Mouse (Mus musculus): Measurements from ENCODE around the gene Sec24b. TPM values are rescaled to one million over a fixed set of nuclear protein-coding genes. Genes with fewer than 3 reads are reported as not detected.

The Sec24b gene
- polyA plus RNA-seq, 1 experiment from 2014 or later, result 36.3 TPM

GRCm38 (mm10) chr3:130000926-130001325 lies 60.4 kb downstream of the Sec24b start:
- H3K9ac ChIP-seq (replicated peaks; ENCODE audit: low read length), result no peak overlapping the region
- peaks cover 85% of the 10 kb centered on the region for H3K36me3 ChIP-seq (ENCODE audit: control insufficient read depth, insufficient read depth, low read length)

GRCm38 (mm10) chr3:129998526-129998925 lies 62.8 kb downstream of the Sec24b start:
- no peak for ATAC-seq (ENCODE audit: low FRiP score, low TSS enrichment)

More at GRCm38 (mm10) chr3:130000926-130001325, 60.4 kb downstream of the Sec24b start:
- Histone ChIP-seq H3K4me1 (ENCODE audit: control insufficient read depth, insufficient read depth, low read length) (no peaks in the 10 kb centered on the region), H3K9me3 (ENCODE audit: control insufficient read depth, low read length) (no peaks in the 10 kb centered on the region), H3K4me2 (ENCODE audit: low read length) (no peak overlapping the region), H3K27me3 (ENCODE audit: control insufficient read depth, insufficient read depth, low read length) (no peaks in the 10 kb centered on the region), H3K27ac (replicated peaks; ENCODE audit: low read depth, low read length) (no peak overlapping the region), H3K4me3 (replicated peaks; ENCODE audit: low read depth, low read length) (no peak overlapping the region)
- DNase-seq (no peak), ATAC-seq (ENCODE audit: low FRiP score, low TSS enrichment) (no peak)
- WGBS, result 96% methylated on average over 11 of the region's 11 CpGs

DNA sequence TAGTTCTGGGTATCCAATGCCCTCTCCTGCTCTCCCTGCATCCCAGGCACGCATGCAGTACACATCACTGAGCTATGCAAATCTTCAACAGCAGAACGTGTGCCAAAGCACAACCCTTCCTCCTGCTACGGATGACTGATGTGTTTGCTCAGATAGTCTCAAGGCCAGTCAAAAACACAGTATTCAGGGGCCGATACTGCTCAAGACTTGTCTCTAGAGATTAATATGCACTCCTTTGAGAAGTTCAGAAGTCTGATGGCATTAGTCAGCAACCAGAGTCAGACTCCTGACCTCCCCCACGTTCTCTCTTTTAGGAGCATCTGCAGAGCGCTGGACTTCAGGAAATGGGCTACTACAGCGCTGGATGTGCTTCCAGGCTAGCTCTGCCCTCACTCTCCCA lies 63.4 kb downstream of the Sec24b start:
- no peak overlapping the region for H3K4me3 ChIP-seq (replicated peaks; ENCODE audit: low read depth, low read length)
- no peaks in the 10 kb centered on the region for H3K9me3 ChIP-seq (ENCODE audit: control insufficient read depth, low read length)
- H3K4me1 ChIP-seq (ENCODE audit: control insufficient read depth, insufficient read depth, low read length), result no peaks in the 10 kb centered on the region
- peaks cover 84% of the 10 kb centered on the region for H3K36me3 ChIP-seq (ENCODE audit: control insufficient read depth, insufficient read depth, low read length)
- ATAC-seq (ENCODE audit: low FRiP score, low TSS enrichment), result no peak
- H3K27me3 ChIP-seq (ENCODE audit: control insufficient read depth, insufficient read depth, low read length), result no peaks in the 10 kb centered on the region
- H3K4me2 ChIP-seq (ENCODE audit: low read length), result no peak overlapping the region
- no peak overlapping the region for H3K9ac ChIP-seq (replicated peaks; ENCODE audit: low read length)
- no peak for DNase-seq
- 92% methylated on average over 7 of the region's 7 CpGs for WGBS
- no peak overlapping the region for H3K27ac ChIP-seq (replicated peaks; ENCODE audit: low read depth, low read length)

More at GRCm38 (mm10) chr3:129998526-129998925, 62.8 kb downstream of the Sec24b start:
- no peaks in the 10 kb centered on the region for H3K9me3 ChIP-seq (ENCODE audit: control insufficient read depth, low read length)
- H3K4me2 ChIP-seq (ENCODE audit: low read length), result no peak overlapping the region
- H3K4me1 ChIP-seq (ENCODE audit: control insufficient read depth, insufficient read depth, low read length), result no peaks in the 10 kb centered on the region
- no peak overlapping the region for H3K4me3 ChIP-seq (replicated peaks; ENCODE audit: low read depth, low read length)
- no peak for DNase-seq
- 95% methylated on average over 6 of the region's 6 CpGs for WGBS
- no peak overlapping the region for H3K9ac ChIP-seq (replicated peaks; ENCODE audit: low read length)
- peaks cover 84% of the 10 kb centered on the region for H3K36me3 ChIP-seq (ENCODE audit: control insufficient read depth, insufficient read depth, low read length)
- H3K27ac ChIP-seq (replicated peaks; ENCODE audit: low read depth, low read length), result no peak overlapping the region
- no peaks in the 10 kb centered on the region for H3K27me3 ChIP-seq (ENCODE audit: control insufficient read depth, insufficient read depth, low read length)

- Histone ChIP-seq H3K9ac (replicated peaks; ENCODE audit: low read length) (no peak overlapping the region), H3K9me3 (ENCODE audit: control insufficient read depth, low read length) (no peaks in the 10 kb centered on the region), H3K4me2 (ENCODE audit: low read length) (no peak overlapping the region), H3K4me1 (ENCODE audit: control insufficient read depth, insufficient read depth, low read length) (no peaks in the 10 kb centered on the region), H3K27me3 (ENCODE audit: control insufficient read depth, insufficient read depth, low read length) (no peaks in the 10 kb centered on the region), H3K27ac (replicated peaks; ENCODE audit: low read depth, low read length) (no peak overlapping the region), H3K4me3 (replicated peaks; ENCODE audit: low read depth, low read length) (no peak overlapping the region), H3K36me3 (ENCODE audit: control insufficient read depth, insufficient read depth, low read length) (peaks cover 84% of the 10 kb centered on the region)
- WGBS, result 88% methylated on average over 3 of the region's 3 CpGs
- ATAC-seq (ENCODE audit: low FRiP score, low TSS enrichment) (no peak), DNase-seq (no peak)
Measured at GRCm38 (mm10) chr3:129997324-129997723, 64.0 kb downstream of the Sec24b start.

DNA sequence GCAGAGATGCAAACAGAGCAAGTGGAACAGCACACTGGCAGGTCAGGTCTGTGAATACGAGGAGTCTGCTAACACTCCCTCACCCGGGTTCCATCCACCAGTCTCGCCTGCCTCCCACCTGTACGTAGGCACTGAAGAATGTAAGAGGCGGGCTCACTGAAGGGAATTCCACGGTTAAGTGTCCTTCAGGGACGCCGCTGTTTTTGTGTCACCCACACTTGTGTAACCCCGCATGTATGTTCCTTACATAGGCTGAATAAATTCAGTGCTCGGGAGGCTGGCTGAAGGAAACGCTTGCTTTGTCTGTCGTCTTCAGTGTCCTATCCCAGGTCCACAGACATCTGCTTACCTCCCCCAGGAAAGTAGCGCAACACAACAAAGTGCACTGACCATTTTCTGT lies 74.1 kb downstream of the Sec24b start:
- 95% methylated on average over 13 of the region's 13 CpGs for WGBS
- H3K36me3 ChIP-seq (ENCODE audit: control insufficient read depth, insufficient read depth, low read length), result peaks cover 90% of the 10 kb centered on the region
- no peak for DNase-seq

DNA sequence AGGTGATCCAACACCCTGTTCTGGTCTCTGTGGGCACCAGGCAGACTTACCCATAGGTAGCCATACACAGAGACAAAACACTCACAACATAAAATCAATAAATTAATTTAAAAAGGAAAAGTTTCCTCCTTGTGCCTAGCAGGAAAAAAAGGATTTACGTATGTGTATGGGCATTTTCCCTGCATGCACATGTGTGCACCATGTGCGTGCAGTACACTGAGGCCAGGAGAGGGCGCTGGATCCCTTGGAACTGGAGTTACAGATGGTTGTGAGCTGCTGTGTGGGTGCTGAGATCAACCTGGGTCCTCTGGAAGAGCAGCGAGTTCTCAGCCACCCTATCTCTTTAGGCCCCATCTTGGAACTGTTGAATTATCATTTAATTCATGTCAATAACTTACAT lies 76.0 kb downstream of the Sec24b start:
- Histone ChIP-seq H3K4me1 (ENCODE audit: control insufficient read depth, insufficient read depth, low read length) (no peaks in the 10 kb centered on the region), H3K27me3 (ENCODE audit: control insufficient read depth, insufficient read depth, low read length) (no peaks in the 10 kb centered on the region), H3K4me3 (replicated peaks; ENCODE audit: low read depth, low read length) (no peak overlapping the region), H3K27ac (replicated peaks; ENCODE audit: low read depth, low read length) (no peak overlapping the region), H3K9me3 (ENCODE audit: control insufficient read depth, low read length) (no peaks in the 10 kb centered on the region), H3K9ac (replicated peaks; ENCODE audit: low read length) (no peak overlapping the region), H3K36me3 (ENCODE audit: control insufficient read depth, insufficient read depth, low read length) (peaks cover 82% of the 10 kb centered on the region), H3K4me2 (ENCODE audit: low read length) (no peak overlapping the region)
- ATAC-seq (ENCODE audit: low FRiP score, low TSS enrichment), result no peak
- WGBS, result 87% methylated on average over 4 of the region's 4 CpGs
- no peak for DNase-seq

More for the DNA sequence above, 74.1 kb downstream of the Sec24b start:
- Histone ChIP-seq H3K9me3 (ENCODE audit: control insufficient read depth, low read length) (no peaks in the 10 kb centered on the region), H3K4me1 (ENCODE audit: control insufficient read depth, insufficient read depth, low read length) (no peaks in the 10 kb centered on the region), H3K9ac (replicated peaks; ENCODE audit: low read length) (no peak overlapping the region), H3K27me3 (ENCODE audit: control insufficient read depth, insufficient read depth, low read length) (no peaks in the 10 kb centered on the region), H3K4me2 (ENCODE audit: low read length) (no peak overlapping the region), H3K4me3 (replicated peaks; ENCODE audit: low read depth, low read length) (no peak overlapping the region), H3K27ac (replicated peaks; ENCODE audit: low read depth, low read length) (no peak overlapping the region)
- no peak for ATAC-seq (ENCODE audit: low FRiP score, low TSS enrichment)

DNA sequence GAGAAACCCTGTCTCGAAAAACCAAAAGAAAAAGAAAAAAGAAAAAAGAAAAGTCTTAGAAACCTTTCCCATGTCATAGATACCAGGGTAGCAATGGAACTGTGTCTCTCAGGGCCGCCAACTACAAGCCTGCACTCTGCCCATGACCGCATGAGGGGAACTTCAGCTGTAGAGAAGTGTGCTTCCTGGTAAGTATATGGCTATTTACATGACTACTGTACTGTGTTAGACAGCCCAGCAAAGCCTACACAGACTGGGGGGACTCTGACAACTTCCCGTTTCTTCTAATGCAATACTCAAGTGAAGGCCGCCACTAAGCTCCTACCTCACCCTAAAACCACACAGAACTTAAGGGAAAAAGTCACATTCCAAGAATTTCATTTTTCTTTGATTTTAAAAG lies 76.6 kb downstream of the Sec24b start:
- Histone ChIP-seq H3K4me1 (ENCODE audit: control insufficient read depth, insufficient read depth, low read length) (no peaks in the 10 kb centered on the region), H3K4me2 (ENCODE audit: low read length) (no peak overlapping the region), H3K9ac (replicated peaks; ENCODE audit: low read length) (no peak overlapping the region), H3K27me3 (ENCODE audit: control insufficient read depth, insufficient read depth, low read length) (no peaks in the 10 kb centered on the region), H3K9me3 (ENCODE audit: control insufficient read depth, low read length) (no peaks in the 10 kb centered on the region), H3K36me3 (ENCODE audit: control insufficient read depth, insufficient read depth, low read length) (peaks cover 77% of the 10 kb centered on the region), H3K27ac (replicated peaks; ENCODE audit: low read depth, low read length) (no peak overlapping the region), H3K4me3 (replicated peaks; ENCODE audit: low read depth, low read length) (no peak overlapping the region)
- ATAC-seq (ENCODE audit: low FRiP score, low TSS enrichment), result no peak
- no peak for DNase-seq
- 96% methylated on average over 5 of the region's 5 CpGs for WGBS

DNA sequence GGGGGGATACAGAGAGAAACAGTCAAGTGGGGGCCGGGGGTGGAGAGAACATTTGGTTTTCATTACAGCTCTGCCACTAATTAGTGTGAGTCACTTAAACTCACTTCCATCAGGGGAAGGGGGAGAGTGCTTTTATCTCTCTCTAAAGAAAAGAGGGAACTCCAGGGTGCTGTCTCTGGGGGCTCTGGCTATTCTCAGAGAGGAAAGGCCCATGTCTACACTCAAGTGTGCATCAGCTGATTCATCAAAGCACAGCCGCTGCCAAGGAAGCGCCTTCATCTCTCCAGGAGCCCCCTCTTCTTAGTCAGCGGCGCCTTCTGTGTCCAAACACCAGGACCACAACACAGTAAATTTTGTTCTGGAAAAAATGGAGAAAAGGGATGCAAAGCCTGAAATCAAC lies 79.1 kb downstream of the Sec24b start:
- H3K27me3 ChIP-seq (ENCODE audit: control insufficient read depth, insufficient read depth, low read length), result no peaks in the 10 kb centered on the region
- H3K27ac ChIP-seq (replicated peaks; ENCODE audit: low read depth, low read length), result no peak overlapping the region
- no peaks in the 10 kb centered on the region for H3K9me3 ChIP-seq (ENCODE audit: control insufficient read depth, low read length)
- peaks cover 52% of the 10 kb centered on the region for H3K36me3 ChIP-seq (ENCODE audit: control insufficient read depth, insufficient read depth, low read length)
- no peak overlapping the region for H3K9ac ChIP-seq (replicated peaks; ENCODE audit: low read length)
- H3K4me1 ChIP-seq (ENCODE audit: control insufficient read depth, insufficient read depth, low read length), result no peaks in the 10 kb centered on the region
- no peak overlapping the region for H3K4me3 ChIP-seq (replicated peaks; ENCODE audit: low read depth, low read length)
- H3K4me2 ChIP-seq (ENCODE audit: low read length), result no peak overlapping the region
- DNase-seq, result no peak
- ATAC-seq (ENCODE audit: low FRiP score, low TSS enrichment), result no peak
- WGBS, result 97% methylated on average over 5 of the region's 5 CpGs

GRCm38 (mm10) chr3:129981756-129982155 lies 79.6 kb downstream of the Sec24b start:
- DNase-seq, result no peak
- WGBS, result 92% methylated on average over 11 of the region's 11 CpGs

More at GRCm38 (mm10) chr3:129981756-129982155, 79.6 kb downstream of the Sec24b start:
- no peak overlapping the region for H3K27ac ChIP-seq (replicated peaks; ENCODE audit: low read depth, low read length)
- no peak overlapping the region for H3K4me2 ChIP-seq (ENCODE audit: low read length)
- no peaks in the 10 kb centered on the region for H3K27me3 ChIP-seq (ENCODE audit: control insufficient read depth, insufficient read depth, low read length)
- no peaks in the 10 kb centered on the region for H3K9me3 ChIP-seq (ENCODE audit: control insufficient read depth, low read length)
- H3K9ac ChIP-seq (replicated peaks; ENCODE audit: low read length), result no peak overlapping the region
- no peak overlapping the region for H3K4me3 ChIP-seq (replicated peaks; ENCODE audit: low read depth, low read length)
- no peaks in the 10 kb centered on the region for H3K4me1 ChIP-seq (ENCODE audit: control insufficient read depth, insufficient read depth, low read length)
- H3K36me3 ChIP-seq (ENCODE audit: control insufficient read depth, insufficient read depth, low read length), result peaks cover 47% of the 10 kb centered on the region
- peak; percentile 36; the same call in 1 of the 2 replicates for ATAC-seq (ENCODE audit: low FRiP score, low TSS enrichment)
